Mouse (Mus musculus): ENCODE measurements at regions not wholly inside any gene's neighbourhood (a gene's known extent, or its start where the extent isn't known, plus 50 kb on each side); places are given as distances from the start of the nearest gene placed in this dataset.

GRCm38 (mm10) chr8:74500413-74501135 lies 372.4 kb upstream of the Isx start:
- DNase-seq (ENCODE audit: low read depth, low spot score) = peak; percentile 16

- DNase-seq (ENCODE audit: low read depth, low spot score) = no peak
Measured at GRCm38 (mm10) chr8:74501291-74501690, 371.7 kb upstream of the Isx start.
